Mouse (Mus musculus) frontal cortex, postnatal 14 days (tissue): ENCODE measurements around the gene Sppl2b.

Experiments used
- DNase-seq, 2 experiments: peaks; one replicate each; pipeline ENCODE4 v3.0.0; 2022; ENCODE audit warnings: low spot score in 2 of 2

The Sppl2b gene

DNA sequence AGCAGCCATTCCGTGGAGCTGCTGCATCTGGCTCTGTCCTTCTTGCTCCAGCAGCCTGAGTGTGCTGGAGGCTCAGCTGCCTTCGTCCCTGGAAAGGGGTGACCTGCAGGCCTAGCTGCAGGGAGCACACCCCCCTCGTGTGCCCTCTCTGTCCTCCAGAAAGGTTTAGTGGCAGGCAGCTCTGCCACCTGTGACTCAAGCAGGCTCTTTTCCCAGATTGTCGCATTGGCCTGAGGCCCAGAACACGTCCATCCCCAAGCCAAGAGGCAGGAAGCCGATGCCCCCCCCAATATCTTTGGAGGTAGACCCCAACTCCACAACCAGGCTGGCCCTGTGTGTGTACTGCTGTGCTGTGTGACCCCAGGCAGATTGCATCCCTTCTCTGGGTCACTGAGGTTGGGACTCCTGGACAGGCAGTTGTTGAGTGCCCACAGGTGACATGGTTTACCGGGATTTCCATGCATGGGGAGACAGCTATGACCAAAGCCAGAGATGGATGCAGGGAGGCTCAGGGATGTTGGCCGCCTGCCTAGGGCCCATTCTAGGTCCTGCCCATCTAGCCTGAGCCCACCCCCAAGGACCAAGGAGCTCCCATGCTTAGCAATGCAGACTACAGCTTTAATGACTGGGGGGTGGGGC lies 9.9 kb upstream of the Sppl2b start:
- no peak for DNase-seq

DNA sequence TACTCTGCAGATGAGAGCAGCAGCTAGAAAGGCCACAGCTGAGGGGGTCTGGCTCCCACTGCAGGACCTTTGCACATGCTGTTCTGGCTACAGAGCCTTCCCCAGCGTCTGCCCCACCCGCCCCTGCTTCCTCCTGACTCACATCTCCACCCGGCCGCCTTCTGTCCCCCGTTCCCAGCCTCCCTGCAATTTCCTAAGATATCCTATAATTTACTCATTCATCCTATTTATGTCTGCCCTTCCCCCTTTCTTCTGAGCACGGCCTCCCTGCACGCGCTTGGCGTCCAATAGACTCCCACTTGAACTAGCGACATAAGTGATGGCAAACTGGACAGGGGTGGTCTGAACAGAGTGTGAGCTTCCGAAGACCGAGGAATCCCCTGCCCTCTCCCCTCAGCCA lies 9.3 kb upstream of the Sppl2b start:
- DNase-seq = no peak

DNA sequence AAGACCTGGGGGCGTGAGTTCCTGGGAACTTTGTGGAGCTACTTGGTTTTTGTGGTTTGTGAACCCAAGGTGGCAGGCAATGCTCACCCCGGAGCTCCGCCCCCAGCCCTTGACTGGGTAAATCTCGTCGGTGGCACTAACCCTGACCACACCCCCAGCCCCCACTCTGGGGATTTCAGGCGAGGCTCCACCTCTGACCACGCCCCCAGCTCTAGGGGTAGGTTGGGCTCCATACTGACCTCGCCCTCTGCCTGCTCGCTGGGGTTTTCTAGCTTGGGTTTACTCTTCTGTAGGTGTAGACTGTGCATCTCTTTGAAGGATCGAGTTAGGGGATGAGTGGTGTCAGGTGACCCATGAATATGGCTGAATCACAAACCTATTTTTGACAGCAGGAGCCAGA lies 6.5 kb upstream of the Sppl2b start:
- no peak for DNase-seq

DNA sequence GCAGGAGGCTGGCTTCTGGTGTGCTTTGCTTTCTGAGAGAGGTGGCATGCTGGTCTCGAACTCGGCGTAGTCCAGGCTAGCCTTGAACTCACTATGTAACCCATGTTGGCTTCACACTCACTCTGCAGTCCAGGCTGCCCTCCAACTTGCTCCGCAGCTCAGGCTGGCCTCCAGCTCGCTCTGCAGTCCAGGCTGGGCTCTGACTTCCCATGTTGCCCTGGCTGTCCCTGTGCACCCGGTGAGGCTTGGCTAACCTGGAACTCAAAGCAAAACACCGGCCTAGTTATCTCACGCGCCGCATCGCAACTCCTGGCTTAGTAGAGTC lies 636 bp downstream of the Sppl2b start:
- no peak for DNase-seq

DNA sequence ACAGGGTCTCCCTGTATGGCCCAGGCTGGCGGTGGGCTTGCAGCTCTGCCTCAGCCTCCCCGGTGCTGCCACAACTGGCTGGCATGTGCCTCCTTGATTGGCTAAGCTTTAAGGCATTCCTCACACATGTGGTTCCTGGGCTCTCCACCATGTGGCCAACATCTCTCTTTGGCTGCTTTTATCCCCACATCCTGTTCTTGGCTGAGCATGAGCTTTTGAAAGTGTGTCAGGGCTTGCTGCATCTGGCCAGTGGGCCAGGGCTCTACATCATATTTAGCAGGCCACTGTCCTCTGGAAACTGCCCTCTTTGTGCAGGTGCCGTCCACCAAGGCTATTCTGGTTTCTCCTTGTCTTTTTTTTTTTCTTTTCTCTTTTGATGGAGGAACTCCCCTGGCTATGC lies 1.2 kb downstream of the Sppl2b start:
- no peak for DNase-seq

DNA sequence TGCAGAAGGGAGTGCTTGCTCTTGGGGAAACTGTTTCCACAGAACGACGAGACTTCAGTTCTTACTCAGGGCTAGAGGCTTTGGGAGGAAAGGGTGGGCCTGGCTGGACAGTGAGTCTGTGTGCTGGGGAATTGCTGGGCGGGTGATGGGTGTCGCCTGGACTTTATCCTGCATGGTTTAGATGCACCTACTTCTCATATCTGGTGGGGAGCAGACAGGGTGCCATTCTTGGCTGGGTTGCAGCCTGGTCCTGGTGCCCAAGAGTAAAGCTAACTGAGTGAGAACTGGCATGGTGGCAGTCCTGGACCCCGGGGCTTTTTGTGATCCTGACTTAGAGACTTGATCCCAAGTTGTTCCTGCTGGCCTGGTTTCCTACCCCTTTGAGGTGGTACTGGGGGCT lies 1.8 kb downstream of the Sppl2b start:
- no peak for DNase-seq

DNA sequence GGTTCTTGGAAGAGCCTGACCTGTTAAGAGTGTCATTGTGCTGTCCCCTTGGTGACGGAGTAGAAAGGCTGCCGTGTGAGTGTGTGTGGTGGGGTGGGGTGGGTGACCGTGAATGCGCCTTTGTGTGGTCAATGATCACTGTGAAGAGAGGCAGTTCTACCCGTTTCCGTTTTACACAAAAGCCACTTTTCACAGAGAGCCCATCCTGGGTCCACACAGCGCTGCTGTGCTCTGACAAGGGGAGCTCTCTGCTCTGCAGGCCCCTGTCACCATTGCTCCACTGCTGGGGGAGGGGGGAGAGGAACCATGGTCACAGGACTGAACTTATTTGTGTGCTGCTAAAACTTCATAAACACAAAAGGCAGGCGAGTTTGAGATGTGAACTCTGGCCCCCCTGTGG lies 2.3 kb downstream of the Sppl2b start:
- no peak for DNase-seq

DNA sequence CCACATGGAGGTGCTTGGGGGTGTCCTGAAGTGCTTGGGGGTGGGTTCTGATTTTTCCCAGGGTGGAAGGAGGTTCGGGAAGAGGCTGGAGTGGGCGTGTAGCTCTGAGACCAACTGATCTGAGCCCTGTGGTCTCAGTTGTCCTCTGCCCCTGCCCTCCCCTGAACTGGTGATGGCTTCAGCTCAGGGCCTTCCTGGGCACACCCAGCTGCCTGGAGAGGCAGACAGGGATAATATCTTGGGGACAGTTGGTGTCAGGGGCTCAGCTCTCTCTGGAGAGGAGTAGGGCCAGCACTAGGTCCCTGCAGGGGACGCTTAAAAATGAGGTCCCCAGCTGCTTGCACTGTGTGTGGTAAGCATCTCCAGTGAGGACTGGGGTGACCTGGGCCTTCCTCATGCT lies 2.8 kb downstream of the Sppl2b start:
- DNase-seq = no peak

DNA sequence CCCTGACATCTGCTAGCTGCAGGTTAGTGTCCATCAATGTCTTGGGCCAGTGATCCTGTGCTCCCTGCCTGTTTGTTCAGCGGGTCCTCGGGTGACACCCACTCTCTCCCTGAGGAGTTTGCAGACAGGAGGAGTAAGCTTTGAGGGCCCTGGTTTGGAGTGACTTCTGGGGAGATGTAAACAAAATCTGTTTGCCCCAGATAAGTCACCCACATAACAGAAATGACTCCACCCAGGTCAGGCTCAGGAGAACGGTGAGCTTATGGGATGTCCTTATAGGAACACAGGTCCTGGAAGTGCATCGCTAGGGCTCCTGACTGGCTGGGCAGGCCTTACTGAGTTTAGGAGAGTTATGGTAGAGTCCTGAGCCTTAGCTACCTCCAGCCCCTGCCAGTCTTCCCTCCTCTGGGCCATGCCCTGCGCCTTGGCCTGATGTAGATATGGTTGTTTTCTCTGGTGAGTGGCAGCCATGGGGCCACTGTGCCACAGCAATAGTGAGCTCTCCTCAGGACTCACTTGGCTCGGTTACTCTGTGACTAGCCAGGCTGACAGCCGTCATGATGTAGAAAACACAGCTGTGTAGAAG lies 3.4 kb downstream of the Sppl2b start:
- no peak for DNase-seq

DNA sequence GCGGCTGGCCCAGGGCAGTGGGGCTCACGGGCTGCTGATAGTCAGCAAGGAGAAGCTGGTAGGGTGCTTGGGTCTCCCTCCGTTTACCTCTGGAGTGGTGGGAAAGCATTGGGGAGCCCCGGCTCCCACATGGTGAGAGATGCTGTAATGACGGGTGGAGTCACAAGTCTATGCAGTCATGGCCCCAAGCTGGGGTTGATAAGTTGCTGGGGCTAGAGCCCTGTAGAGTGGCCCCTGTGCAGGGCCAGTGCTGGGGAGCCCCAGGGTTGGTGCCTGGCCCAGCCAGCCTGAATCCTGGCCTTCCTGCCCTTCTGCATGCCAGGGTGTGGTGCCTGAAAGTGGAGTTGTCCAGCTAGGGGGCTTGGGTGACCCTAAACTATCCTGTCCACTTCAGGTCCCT lies 7.2 kb downstream of the Sppl2b start:
- no peak for DNase-seq

DNA sequence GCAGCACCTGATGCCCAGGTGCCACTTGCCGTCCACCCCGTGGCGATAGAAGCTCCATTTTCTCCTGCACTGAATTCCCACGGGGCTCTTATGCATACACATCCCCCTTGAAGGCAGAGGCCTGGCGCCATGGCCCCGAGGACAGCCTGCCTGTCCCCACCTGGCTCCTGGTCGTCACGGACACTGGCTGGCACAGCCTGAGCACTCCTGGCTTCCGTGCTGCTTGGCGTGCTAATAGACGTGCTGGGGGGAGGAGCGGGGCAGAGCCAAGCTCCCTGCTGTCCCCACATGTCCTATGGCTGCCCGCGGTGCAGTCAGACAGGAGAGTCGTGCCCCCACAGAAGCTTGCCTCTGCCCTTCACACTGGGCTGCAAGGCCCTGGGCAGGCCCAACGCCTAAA lies 9.4 kb downstream of the Sppl2b start:
- DNase-seq = no peak

DNA sequence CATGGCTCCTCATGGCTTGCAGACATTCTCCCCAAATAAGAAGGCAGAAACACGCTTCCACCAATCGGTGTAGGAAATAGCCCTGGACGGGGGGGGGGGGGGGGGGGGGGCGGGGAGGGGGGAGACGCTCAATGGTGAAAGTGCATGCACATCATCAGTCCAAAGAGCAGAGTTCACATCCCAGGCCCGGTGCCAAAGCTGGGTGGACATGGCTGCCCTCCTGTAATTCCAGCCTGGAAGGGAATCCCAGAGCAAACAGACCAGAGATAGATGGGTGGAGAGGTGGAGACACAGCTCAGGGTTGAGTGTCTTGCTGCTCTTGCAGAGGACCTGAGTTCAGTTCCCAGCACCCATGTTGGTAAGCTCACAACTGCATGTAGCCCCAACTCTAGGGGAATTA lies 15.9 kb downstream of the Sppl2b start:
- DNase-seq = no peak

DNA sequence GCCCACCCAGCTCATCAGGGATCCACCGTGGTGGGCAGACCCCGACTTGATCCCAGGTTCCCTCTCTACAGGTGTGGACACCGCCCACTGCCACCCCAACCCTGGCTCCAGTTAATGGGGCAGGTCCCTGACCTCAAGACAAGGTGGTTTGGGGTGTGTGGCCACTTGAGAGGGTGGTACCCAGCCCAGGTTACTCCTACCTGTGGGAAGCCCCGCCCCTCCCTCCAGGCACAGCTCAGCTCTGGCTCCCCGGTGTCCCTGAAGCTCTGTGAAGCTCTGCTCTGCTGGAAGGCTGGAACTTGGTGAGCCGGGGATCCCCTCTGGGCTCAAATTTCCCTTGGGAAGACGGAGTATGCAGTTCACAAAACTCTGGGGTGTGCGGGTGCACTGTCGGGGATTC lies 16.5 kb downstream of the Sppl2b start, which contains the start of gene Tmprss9:
Gene Tmprss9, plus strand, starts transcription at position 268 of the 400 bp plus-strand sequence.
- no peak for DNase-seq

DNA sequence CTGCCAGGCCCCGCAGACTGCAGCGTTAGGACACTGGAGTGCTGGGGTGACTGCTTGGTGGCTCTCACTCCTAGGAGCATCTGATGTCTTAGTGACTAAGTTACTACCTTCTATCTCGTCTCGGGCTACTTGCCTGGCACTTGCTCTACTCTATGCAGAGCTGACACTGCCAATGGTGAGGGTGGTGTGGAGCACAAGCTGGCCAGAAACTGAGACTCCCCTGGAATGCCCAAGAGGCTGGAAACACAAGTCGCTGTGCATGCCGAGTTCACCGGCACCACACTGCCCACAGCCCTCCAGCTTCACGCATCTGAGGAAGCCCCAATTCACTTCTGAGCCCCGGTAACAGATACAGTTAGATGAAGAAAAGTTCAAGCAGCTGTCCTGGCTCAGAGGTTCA lies 19.0 kb downstream of the Sppl2b start:
- no peak for DNase-seq

DNA sequence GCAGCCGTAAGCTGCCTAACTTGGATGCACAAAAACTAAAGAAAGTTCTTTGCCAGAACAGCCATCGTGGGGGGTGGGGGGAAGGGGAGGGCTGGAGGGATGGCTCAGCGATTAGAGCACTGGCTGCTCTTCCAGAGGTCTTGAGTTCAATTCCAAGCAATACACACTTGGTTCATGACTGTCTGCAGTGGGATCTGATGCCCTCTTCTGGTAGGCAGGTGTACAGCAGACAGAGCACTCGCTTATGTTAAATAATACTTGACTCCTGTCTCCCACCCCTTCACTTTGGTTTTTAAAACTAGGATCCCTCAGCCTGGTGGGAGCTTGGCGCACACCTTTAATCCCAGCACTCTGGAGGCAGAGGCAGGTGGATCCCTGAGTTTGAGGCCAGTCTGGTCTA lies 21.0 kb downstream of the Sppl2b start:
- DNase-seq = peak in 1 of 2 experiments; percentile 64

DNA sequence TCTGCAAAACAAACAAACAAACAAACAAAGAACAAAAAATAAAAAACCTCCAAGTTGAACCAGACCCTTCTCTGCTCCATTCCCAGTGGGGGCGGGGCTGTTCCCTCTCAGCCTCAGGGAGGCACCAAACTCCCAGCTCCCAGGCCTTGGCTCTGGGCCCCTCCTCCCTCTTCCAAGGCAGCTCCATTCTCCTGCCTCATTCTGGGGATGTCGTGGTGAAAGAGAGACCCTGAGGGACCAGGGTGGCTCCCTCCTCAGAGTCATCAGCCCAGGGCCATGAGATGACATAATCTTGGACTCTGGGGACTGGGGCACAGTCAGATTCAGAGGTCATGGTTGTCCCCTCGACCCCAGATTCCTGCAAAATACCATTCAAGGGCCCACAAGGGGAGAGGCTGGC lies 21.5 kb downstream of the Sppl2b start:
- no peak for DNase-seq

DNA sequence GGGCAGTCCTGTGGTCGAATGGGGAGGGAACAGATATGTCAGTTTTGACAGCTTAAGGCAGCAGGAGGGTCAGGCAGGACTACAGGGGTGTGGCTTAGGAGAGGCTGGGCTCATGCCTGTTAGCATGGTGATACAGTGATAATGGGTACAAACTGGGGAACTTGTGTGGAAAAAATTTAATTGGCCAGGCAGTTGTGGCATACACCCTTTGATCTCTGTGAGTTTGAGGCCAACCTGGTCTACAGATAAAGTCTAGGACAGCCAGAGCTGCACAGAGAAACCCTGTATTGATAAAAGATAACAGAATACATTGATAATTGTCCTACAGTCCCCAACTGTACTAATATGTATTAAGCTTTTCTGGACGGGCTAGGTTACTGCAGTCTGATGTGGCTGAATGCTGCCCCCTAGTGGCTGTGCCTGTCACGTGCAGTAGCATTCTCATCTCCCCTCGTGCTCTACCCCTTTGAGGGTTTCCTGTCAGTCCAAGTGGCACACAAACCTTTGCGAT lies 25.1 kb downstream of the Sppl2b start:
- peak in 1 of 2 experiments; percentile 54 for DNase-seq

DNA sequence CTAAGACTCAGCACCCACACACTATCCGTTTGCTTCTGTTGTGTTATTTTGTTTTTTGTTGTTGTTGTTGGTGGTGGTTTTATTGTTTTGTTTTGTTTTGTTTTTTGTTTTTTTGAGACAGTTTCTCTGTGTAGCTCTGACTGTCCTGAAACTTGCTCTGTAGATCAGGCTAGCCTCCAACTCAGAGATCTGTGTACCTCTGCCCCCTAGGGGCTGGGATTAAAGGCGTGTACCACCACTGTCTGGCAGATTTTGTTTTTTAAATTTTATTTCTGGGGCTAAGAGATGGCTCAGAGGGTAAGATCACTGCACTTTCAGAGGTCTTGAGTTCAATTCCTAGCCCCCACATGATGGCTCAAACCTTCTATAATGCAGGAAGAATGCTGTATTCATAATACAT lies 25.8 kb downstream of the Sppl2b start:
- no peak for DNase-seq

DNA sequence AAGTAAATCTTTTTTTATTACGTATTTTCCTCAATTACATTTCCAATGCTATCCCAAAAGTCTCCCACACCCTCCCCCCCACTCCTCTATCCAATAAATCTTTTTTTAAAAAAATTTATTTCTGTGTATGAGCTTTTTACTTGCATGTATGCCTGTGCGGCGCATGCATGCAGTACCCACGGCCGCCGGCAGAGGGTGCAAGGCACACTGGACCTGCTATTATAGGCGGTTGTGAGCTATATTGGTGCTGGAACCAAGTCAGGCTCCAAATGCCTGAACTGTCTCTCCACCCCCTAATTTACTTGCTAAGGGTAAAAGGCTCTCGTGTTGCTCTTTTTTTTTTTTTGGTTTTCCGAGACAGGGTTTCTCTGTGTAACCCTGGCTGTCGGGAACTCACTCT lies 26.2 kb downstream of the Sppl2b start:
- DNase-seq = peak; percentile 65 to 68

DNA sequence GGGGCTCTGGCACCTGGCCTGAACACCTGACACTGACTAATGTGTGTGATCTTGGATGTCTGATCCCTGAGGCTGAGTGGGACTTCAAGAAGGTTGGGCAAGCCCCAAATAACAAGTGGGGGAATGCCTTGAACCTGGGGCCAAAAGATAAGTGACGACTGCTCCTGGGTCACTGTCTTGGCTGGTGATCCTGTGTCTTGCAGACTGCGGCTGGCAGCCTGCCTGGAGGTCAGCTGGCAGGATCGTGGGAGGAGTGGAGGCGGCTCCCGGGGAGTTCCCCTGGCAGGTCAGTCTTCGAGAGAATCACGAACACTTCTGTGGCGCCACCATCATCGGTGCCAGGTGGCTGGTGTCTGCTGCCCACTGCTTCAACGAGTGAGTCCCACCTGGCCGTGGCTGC lies 32.1 kb downstream of the Sppl2b start:
- DNase-seq = no peak

DNA sequence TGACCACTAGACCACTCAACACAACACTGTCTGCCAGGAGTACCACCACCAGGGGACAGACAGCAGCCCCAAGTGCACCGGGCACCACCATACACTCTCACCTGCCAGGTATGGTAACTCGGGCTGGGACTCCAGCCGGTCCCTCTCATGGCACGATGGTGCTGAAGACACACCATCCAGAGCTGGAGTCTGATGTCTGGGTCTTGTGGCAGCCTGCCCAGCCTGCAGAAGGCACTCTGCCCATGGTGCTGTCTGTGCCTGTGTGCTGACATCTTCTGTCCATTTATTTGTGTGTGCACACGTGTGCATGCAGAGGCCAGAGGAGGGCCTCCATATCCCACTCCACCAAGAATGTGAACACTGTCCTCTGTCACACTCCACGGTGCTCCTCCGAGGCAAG lies 40.0 kb downstream of the Sppl2b start:
- no peak for DNase-seq

DNA sequence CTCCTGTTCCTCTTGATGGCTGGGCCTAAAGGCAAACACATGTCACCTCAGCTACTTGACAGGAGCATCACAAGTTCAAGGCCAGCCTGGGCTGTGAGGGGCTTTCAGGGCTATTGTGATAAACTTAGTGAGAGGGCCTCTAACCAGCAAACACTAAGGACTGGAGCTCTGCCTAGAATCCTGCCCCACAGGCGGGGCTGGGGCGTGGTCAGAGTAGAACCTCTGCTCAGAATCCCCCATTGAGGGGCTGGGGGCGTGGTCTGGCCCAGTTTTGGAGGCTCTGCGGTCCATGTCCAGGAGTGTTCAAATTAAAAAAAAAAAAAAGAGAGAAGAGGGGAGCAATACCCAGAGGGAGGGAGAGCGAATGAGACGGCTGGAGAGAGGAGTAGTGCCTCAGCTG lies 40.6 kb downstream of the Sppl2b start:
- no peak for DNase-seq

DNA sequence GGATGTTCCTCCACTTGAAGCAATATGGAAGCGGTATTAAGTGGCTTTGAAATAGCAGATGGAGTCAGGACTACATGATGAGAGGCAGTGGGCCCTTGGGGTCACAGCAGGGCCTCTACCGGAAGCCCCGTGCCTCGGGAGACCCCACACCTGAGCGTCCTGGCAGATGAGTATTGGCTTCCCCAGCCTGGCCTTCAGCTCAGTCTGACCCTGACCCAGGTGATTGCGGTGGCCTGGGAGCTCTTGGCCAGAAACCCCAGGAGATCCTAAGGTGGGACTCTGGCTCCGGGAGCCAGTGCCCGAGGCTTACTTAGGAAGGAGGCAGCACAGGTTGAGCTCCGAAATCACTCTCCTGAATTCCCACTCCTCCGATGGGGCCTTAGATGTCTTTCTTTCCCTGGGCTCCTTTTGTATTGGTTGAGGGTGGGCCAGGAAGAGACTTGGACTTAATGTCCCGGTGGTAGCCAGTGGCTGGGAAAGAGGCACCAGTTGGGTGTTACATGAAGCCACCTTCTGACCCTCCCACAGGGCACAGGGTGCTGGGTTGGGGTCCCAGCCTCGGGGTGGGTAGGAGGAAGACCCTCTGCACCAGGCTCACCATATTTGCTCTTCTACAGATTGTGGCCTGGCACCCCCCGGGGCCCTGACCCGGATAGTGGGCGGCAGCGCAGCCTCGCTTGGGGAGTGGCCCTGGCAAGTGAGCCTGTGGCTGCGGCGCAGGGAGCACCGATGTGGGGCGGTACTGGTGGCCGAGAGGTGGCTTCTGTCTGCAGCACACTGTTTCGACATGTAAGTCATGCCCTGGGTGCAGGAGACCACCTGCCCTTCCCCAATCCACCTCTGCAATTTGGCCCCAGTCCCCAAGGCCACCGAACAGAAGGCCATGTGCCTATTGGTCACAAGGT lies 41.8 kb downstream of the Sppl2b start:
- DNase-seq = no peak
